Mouse (Mus musculus) left cerebral cortex, postnatal 10 days (tissue): ENCODE data around the gene 1700034I23Rik. TPM values are rescaled to one million over a fixed set of nuclear protein-coding genes. Genes with fewer than 3 reads are reported as not detected.
"Not testable (repeated sequence)": the region's sequence is repeated elsewhere in the genome, so short reads cannot be mapped to it uniquely, and the experiment has no call there.

Source experiments
- DNase-seq, 2 experiments: peaks; one replicate each; pipeline ENCODE4 v3.0.0; 2021 to 2022; ENCODE audit warnings: low spot score in 2 of 2, mixed read lengths in 1 of 2; ENCODE audit errors: extremely low spot score in 1 of 2
- intact Hi-C: fragments of 180-260 bp; cut with DNase I; formaldehyde crosslinking; loops from one replicate; pipeline ENCODE4 v1.15.1; 2025
- total RNA-seq, 2 experiments: library from RNA; stranded (reverse); gene quantifications; 2 replicates each; pipeline ENCODE4 v1.2.3; 2021

The 1700034I23Rik gene
- under 1 TPM; 0.17 to 0.24 TPM for total RNA-seq

GRCm38 (mm10) chr3:40902443-40902842 lies at the start of gene 1700034I23Rik:
1700034I23Rik (minus strand) TSS chr3:40902543.
- intact Hi-C loops, DNase-seq: not testable (repeated sequence)

GRCm38 (mm10) chr3:40951365-40951764 lies 49.0 kb upstream of the 1700034I23Rik start:
- intact Hi-C loops: no loop called here
- no peak for DNase-seq

GRCm38 (mm10) chr3:40950601-40951201 lies 48.4 kb upstream of the 1700034I23Rik start:
- intact Hi-C loops: no loop called here
- peak in 1 of 2 experiments; percentile 6 for DNase-seq

GRCm38 (mm10) chr3:40949903-40950600 lies 47.7 kb upstream of the 1700034I23Rik start:
- DNase-seq: peak in 1 of 2 experiments; percentile 71
- intact Hi-C loops: no loop called here

GRCm38 (mm10) chr3:40949170-40949902 lies 47.0 kb upstream of the 1700034I23Rik start, which contains the start of gene Larp1b:
Larp1b (plus strand) TSS chr3:40949828.
- intact Hi-C loops: no loop called here

GRCm38 (mm10) chr3:40939019-40939418 lies 36.7 kb upstream of the 1700034I23Rik start:
- no peak for DNase-seq
- intact Hi-C loops: no loop called here

More at GRCm38 (mm10) chr3:40949170-40949902, 47.0 kb upstream of the 1700034I23Rik start, which contains the start of gene Larp1b:
- DNase-seq: peak; percentile 96 to 99

GRCm38 (mm10) chr3:40938592-40938991 lies 36.2 kb upstream of the 1700034I23Rik start:
- DNase-seq: no peak
- intact Hi-C loops: no loop called here

- intact Hi-C loops: no loop called here
- DNase-seq: no peak
Observed at GRCm38 (mm10) chr3:40938189-40938588, 35.8 kb upstream of the 1700034I23Rik start.

- peak in 1 of 2 experiments; percentile 49 for DNase-seq
- intact Hi-C loops: not testable (repeated sequence)
Observed at GRCm38 (mm10) chr3:40894336-40894735, 8.0 kb downstream of the 1700034I23Rik start.

- intact Hi-C loops: not testable (repeated sequence)
- DNase-seq: peak; percentile 98 to 99
Observed at GRCm38 (mm10) chr3:40893816-40894258, 8.5 kb downstream of the 1700034I23Rik start.

- DNase-seq: not testable (repeated sequence)
- intact Hi-C loops: loop anchor here (5.0 kb wide), 1 partner anchor 44 kb away; no protein-coding TSS in a partner anchor
Observed at GRCm38 (mm10) chr3:40853123-40853738, 49.1 kb downstream of the 1700034I23Rik start.

Other genes starting within 250 kb of the 1700034I23Rik start
- gene Slc25a31, start 193.7 kb downstream of the 1700034I23Rik start, total RNA-seq: under 1 TPM in 1 of 2 experiments, not detected in 1; 0.36 TPM
- 100 to 1,000 TPM in 1 of 2 experiments, 10 to 100 TPM in 1; 92.8 to 101 TPM for gene Hspa4l, start 158.0 kb downstream of the 1700034I23Rik start, total RNA-seq
- gene Plk4, start 102.5 kb downstream of the 1700034I23Rik start, total RNA-seq: 1 to 10 TPM; 5.8 to 7.0 TPM
- gene Mfsd8, start 55.7 kb downstream of the 1700034I23Rik start, total RNA-seq: 10 to 100 TPM; 16.8 to 18.2 TPM
- 10 to 100 TPM; 13.5 to 15.2 TPM for gene Abhd18, start 55.6 kb downstream of the 1700034I23Rik start, total RNA-seq
- gene Larp1b, start 47.3 kb upstream of the 1700034I23Rik start, total RNA-seq: 10 to 100 TPM; 23.9 to 24.5 TPM
- 10 to 100 TPM; 46.9 to 49.5 TPM for gene Pgrmc2, start 180.5 kb upstream of the 1700034I23Rik start, total RNA-seq